Mouse (Mus musculus): ENCODE data around the gene Bmx. TPM values are rescaled to one million over a fixed set of nuclear protein-coding genes. Genes with fewer than 3 reads are reported as not detected.
A peak's percentile ranks its signal among the peaks of the same experiment; 100 is the strongest.

The Bmx gene
- total and polyA plus RNA-seq, 2 experiments from 2014 or later = 0.38 to 0.39 TPM

DNA sequence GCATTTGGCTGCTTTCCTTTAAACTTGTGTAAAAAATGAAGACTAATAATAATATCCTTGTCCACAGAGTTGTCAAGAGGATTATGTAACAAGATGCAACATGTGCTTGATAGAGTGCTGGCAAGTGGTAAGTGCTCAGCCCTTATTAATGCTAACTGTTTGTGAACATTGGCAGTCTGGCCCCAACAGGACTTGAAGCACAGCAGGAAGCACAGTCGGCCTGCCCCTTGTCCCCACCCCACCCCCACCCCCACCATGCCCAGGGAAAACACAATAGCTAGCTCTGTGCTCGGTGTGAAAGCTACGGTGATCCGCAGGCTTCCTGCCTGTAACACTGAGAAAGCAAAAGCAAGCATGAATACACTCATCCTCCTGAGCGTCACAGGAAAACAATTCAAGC is 12.3 kb downstream of the Bmx start:
- Histone ChIP-seq H3K4me1 (ENCODE audit: insufficient read depth) (no peaks in the 10 kb centered on the region), H3K4me2 (ENCODE audit: low read depth) (0 out of 2 replicates have a peak overlapping the region, but pooled peaks have one; percentile 5), H3K4me3 (ENCODE audit: low read depth, low read length) (no peak overlapping the region), H3K27ac (ENCODE audit: low read depth, low read length) (no peak overlapping the region), H3K36me3 (ENCODE audit: insufficient read depth) (no peaks in the 10 kb centered on the region), H3K27me3 (ENCODE audit: insufficient read depth, low read length) (no peaks in the 10 kb centered on the region), H3K9ac (no peak overlapping the region), H3K9me3 (ENCODE audit: low read length) (no peaks in the 10 kb centered on the region)
- DNase-seq (no peak), ATAC-seq (0 out of 2 replicates have a peak, but pooled peaks have one; percentile 27)
- no peak for TF ChIP-seq CTCF (IDR thresholded peaks at IDR 0.05; ENCODE audit: low read depth)
- WGBS = 34% methylated on average over 5 of the region's 5 CpGs

GRCm38 (mm10) chrX:164233380-164233779 is 24.6 kb downstream of the Bmx start:
- H3K36me3 ChIP-seq (ENCODE audit: insufficient read depth) = no peaks in the 10 kb centered on the region
- H3K4me1 ChIP-seq (ENCODE audit: insufficient read depth) = no peaks in the 10 kb centered on the region
- no peaks in the 10 kb centered on the region for H3K27me3 ChIP-seq (ENCODE audit: insufficient read depth, low read length)
- no peaks in the 10 kb centered on the region for H3K9me3 ChIP-seq (ENCODE audit: low read length)
- ATAC-seq (no peak), DNase-seq (no peak)
- H3K4me3 ChIP-seq (ENCODE audit: low read depth, low read length) = no peak overlapping the region
- no peak for TF ChIP-seq CTCF (IDR thresholded peaks at IDR 0.05; ENCODE audit: low read depth)
- 51% methylated on average over 8 of the region's 8 CpGs for WGBS
- H3K4me2 ChIP-seq (ENCODE audit: low read depth) = no peak overlapping the region
- H3K27ac ChIP-seq (ENCODE audit: low read depth, low read length) = no peak overlapping the region
- H3K9ac ChIP-seq = no peak overlapping the region

DNA sequence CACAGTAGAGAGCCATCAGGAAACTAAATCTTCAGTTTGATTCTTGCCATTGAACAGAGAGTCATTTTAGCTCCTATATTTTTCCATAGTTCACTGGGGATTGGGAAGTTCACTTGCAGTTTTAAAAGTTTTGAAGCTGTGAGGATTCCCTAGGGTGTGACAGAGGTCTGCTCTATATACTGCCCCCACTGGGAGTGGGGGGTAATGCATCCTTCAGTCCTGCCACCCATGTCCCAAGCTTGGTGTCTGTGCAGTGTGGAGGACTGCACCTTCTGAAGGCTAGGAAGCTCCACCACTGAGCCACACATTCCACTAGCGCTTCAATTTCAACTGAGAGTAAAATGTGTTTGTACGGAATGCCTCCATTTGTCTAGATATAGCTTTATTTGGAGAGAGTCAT is 36.0 kb downstream of the Bmx start:
- Histone ChIP-seq H3K4me3 (ENCODE audit: low read depth, low read length) (no peak overlapping the region), H3K27ac (ENCODE audit: low read depth, low read length) (no peak overlapping the region), H3K4me2 (ENCODE audit: low read depth) (no peak overlapping the region), H3K36me3 (ENCODE audit: insufficient read depth) (no peaks in the 10 kb centered on the region), H3K9me3 (ENCODE audit: low read length) (no peaks in the 10 kb centered on the region), H3K27me3 (ENCODE audit: insufficient read depth, low read length) (no peaks in the 10 kb centered on the region), H3K4me1 (ENCODE audit: insufficient read depth) (no peaks in the 10 kb centered on the region), H3K9ac (no peak overlapping the region)
- DNase-seq = no peak
- no peak for TF ChIP-seq CTCF (IDR thresholded peaks at IDR 0.05; ENCODE audit: low read depth)
- WGBS = 70% methylated on average over 2 of the region's 2 CpGs
- no peak for ATAC-seq

GRCm38 (mm10) chrX:164200547-164200946 is 57.4 kb downstream of the Bmx start:
- no peaks in the 10 kb centered on the region for H3K9me3 ChIP-seq (ENCODE audit: low read length)
- H3K9ac ChIP-seq = no peak overlapping the region
- DNase-seq (no peak), ATAC-seq (no peak)
- TF ChIP-seq CTCF (IDR thresholded peaks at IDR 0.05; ENCODE audit: low read depth) = no peak
- H3K4me2 ChIP-seq (ENCODE audit: low read depth) = no peak overlapping the region
- H3K36me3 ChIP-seq (ENCODE audit: insufficient read depth) = no peaks in the 10 kb centered on the region
- no peak overlapping the region for H3K4me3 ChIP-seq (ENCODE audit: low read depth, low read length)
- H3K27me3 ChIP-seq (ENCODE audit: insufficient read depth, low read length) = no peaks in the 10 kb centered on the region
- H3K27ac ChIP-seq (ENCODE audit: low read depth, low read length) = no peak overlapping the region
- no peaks in the 10 kb centered on the region for H3K4me1 ChIP-seq (ENCODE audit: insufficient read depth)
- 84% methylated on average over 5 of the region's 5 CpGs for WGBS

DNA sequence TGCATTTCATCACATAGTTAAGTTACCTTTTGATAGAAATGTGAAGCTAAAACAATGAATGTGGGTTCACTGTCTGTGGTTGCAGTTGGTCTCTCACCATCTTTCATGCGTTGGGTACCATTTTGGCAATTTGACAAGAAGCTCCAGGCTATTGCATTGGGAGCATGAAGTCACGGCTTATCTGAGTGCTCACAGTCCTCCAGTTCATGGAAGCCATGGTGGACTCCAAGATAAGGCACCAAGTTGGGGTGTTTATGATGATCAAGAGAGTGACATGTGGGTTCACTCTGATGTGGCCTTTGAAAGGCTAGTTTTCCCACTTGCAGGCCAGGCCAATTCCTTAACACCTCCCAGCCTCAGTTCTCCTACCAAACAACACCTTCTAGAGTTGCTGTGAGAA is 60.3 kb downstream of the Bmx start:
- Histone ChIP-seq H3K36me3 (ENCODE audit: insufficient read depth) (no peaks in the 10 kb centered on the region), H3K9ac (no peak overlapping the region), H3K4me1 (ENCODE audit: insufficient read depth) (no peaks in the 10 kb centered on the region), H3K4me3 (ENCODE audit: low read depth, low read length) (no peak overlapping the region), H3K9me3 (ENCODE audit: low read length) (no peaks in the 10 kb centered on the region), H3K4me2 (ENCODE audit: low read depth) (no peak overlapping the region), H3K27ac (ENCODE audit: low read depth, low read length) (no peak overlapping the region), H3K27me3 (ENCODE audit: insufficient read depth, low read length) (no peaks in the 10 kb centered on the region)
- DNase-seq = no peak
- WGBS = 90% methylated on average over 2 of the region's 2 CpGs
- ATAC-seq = no peak
- TF ChIP-seq CTCF (IDR thresholded peaks at IDR 0.05; ENCODE audit: low read depth) = no peak

DNA sequence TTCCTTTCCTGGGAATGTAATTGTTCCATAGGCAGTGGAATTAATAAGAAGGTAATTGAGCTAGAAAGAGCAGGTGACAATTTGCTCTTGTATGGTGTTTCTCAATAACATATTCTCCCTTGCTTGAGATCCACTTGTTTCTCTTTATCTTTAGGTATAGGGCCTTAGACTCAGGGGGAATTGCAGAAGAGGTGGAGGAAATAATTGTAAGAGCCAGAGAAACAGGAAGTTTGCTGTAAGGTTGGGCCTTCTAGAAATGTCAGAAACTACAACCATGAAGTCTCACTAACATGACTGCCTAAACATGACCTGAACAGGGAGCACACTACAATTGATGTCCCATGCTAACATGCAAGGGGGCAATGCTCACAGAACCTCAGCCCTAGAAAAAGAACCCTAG is 68.1 kb downstream of the Bmx start:
- ATAC-seq = no peak

DNA sequence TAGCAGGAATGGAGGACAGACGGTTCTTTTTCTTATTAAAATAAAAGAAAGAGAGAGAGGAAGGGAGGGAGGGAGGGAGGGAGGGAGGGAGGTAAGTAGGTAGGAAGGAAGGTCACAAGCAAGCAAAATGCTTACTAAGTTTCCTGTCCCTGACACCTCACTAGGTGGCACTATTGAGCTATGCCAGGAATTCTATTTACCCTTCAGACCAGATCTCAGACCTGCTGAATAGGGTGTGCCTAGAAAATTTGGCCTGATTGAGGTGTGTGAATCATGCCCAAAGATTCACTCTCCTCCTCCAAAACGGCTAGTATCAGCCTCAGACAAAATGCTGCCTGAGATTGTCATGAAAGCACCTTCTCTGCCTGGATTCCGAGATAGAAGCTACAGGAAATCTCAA is 74.1 kb downstream of the Bmx start:
- H3K4me3 ChIP-seq (ENCODE audit: low read depth, low read length) = no peak overlapping the region
- no peaks in the 10 kb centered on the region for H3K9me3 ChIP-seq (ENCODE audit: low read length)
- H3K9ac ChIP-seq = no peak overlapping the region
- TF ChIP-seq CTCF (IDR thresholded peaks at IDR 0.05; ENCODE audit: low read depth) = peak; percentile 82
- no peaks in the 10 kb centered on the region for H3K4me1 ChIP-seq (ENCODE audit: insufficient read depth)
- H3K4me2 ChIP-seq (ENCODE audit: low read depth) = no peak overlapping the region
- H3K27me3 ChIP-seq (ENCODE audit: insufficient read depth, low read length) = no peaks in the 10 kb centered on the region
- no peaks in the 10 kb centered on the region for H3K36me3 ChIP-seq (ENCODE audit: insufficient read depth)
- DNase-seq = peak; percentile 69
- no peak overlapping the region for H3K27ac ChIP-seq (ENCODE audit: low read depth, low read length)
- no peak; the same call in 1 of the 2 replicates for ATAC-seq
- WGBS = 34% methylated on average over 3 of the region's 3 CpGs

More for the DNA sequence above, 68.1 kb downstream of the Bmx start:
- H3K36me3 ChIP-seq (ENCODE audit: insufficient read depth) = no peaks in the 10 kb centered on the region
- no peaks in the 10 kb centered on the region for H3K27me3 ChIP-seq (ENCODE audit: insufficient read depth, low read length)
- no peaks in the 10 kb centered on the region for H3K4me1 ChIP-seq (ENCODE audit: insufficient read depth)
- H3K9me3 ChIP-seq (ENCODE audit: low read length) = no peaks in the 10 kb centered on the region
- H3K4me2 ChIP-seq (ENCODE audit: low read depth) = no peak overlapping the region
- no peak for DNase-seq
- H3K27ac ChIP-seq (ENCODE audit: low read depth, low read length) = no peak overlapping the region
- no peak overlapping the region for H3K4me3 ChIP-seq (ENCODE audit: low read depth, low read length)
- H3K9ac ChIP-seq = no peak overlapping the region
- TF ChIP-seq CTCF (IDR thresholded peaks at IDR 0.05; ENCODE audit: low read depth) = no peak

GRCm38 (mm10) chrX:164179746-164180145 is 78.2 kb downstream of the Bmx start:
- DNase-seq (peak; percentile 75), ATAC-seq (peak; percentile 73)
- no peak overlapping the region for H3K9ac ChIP-seq
- no peak overlapping the region for H3K27ac ChIP-seq (ENCODE audit: low read depth, low read length)
- H3K36me3 ChIP-seq (ENCODE audit: insufficient read depth) = no peaks in the 10 kb centered on the region
- no peaks in the 10 kb centered on the region for H3K4me1 ChIP-seq (ENCODE audit: insufficient read depth)
- no peak overlapping the region for H3K4me2 ChIP-seq (ENCODE audit: low read depth)
- H3K4me3 ChIP-seq (ENCODE audit: low read depth, low read length) = no peak overlapping the region
- no peaks in the 10 kb centered on the region for H3K27me3 ChIP-seq (ENCODE audit: insufficient read depth, low read length)
- peak; percentile 71 for TF ChIP-seq CTCF (IDR thresholded peaks at IDR 0.05; ENCODE audit: low read depth)
- WGBS = 13% methylated on average over 3 of the region's 3 CpGs
- no peaks in the 10 kb centered on the region for H3K9me3 ChIP-seq (ENCODE audit: low read length)

All from forebrain, postnatal 0 days (tissue).